21 mouse cellular contexts compared by ENCODE assay signal in the genomic region with DNA sequence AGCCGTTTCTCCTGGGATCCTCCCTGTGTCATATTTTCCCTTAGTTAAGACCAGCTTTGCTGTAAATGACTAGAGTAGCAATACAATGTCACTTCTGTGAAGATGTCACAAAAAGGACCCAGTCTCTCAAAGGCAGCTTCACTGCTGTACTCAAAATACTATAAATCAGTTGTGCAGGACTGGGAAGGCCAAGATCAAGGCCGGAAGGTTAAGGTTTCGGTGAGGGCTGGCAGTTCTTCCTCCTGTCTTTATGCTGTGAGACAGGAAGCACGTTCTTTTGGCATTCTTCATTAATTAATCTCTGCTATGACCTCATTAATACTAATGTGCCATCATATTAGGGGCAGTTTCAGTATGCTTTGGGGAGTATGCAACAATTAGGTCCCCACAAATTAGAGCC.
"Had no signal": no experiment of that assay in that cellular context is flagged by ENCODE, and none has a peak within 500 bp of the region (broad histone marks: within the 10 kb centered on the region; RNA-seq: fewer than 3 reads in every experiment).

No protein-coding gene starts in this region.

- H3K36me3 ChIP-seq: lung, embryonic 15.5 days; midbrain, embryonic 13.5 days; midbrain, embryonic 15.5 days; neural tube, embryonic 13.5 days; neural tube, embryonic 15.5 days had no signal

- ATAC-seq: lung, postnatal 0 days; midbrain, embryonic 13.5 days; midbrain, embryonic 15.5 days had no signal

- H3K9me3 ChIP-seq: lung, embryonic 15.5 days; midbrain, embryonic 13.5 days; midbrain, embryonic 15.5 days; neural tube, embryonic 13.5 days; neural tube, embryonic 15.5 days had no signal

- H3K9ac ChIP-seq: lung, embryonic 15.5 days; midbrain, embryonic 13.5 days; midbrain, embryonic 15.5 days; neural tube, embryonic 13.5 days; neural tube, embryonic 15.5 days had no signal

- DNase-seq: lung, adult 2 months; lung, postnatal 14 days; lung, postnatal 36 days; retina, postnatal 1 day; right cerebral cortex, adult 18-20 months; right cerebral cortex, postnatal 25 days; right cerebral cortex, postnatal 4 days; spleen, adult 18-20 months; thymus, adult 18-20 months; thymus, postnatal 14 days; thymus, postnatal 36 days had no signal

- H3K4me1 ChIP-seq: midbrain, embryonic 13.5 days had no signal

- H3K4me3 ChIP-seq: lung, embryonic 15.5 days; megakaryocyte, embryonic 14.5 days; midbrain, embryonic 13.5 days; midbrain, embryonic 15.5 days; myocyte; neural tube, embryonic 13.5 days; neural tube, embryonic 15.5 days had no signal

- H3K27me3 ChIP-seq: lung, embryonic 15.5 days; neural tube, embryonic 15.5 days had no signal

- H3K27ac ChIP-seq: lung, embryonic 15.5 days; macrophage; midbrain, embryonic 13.5 days; midbrain, embryonic 15.5 days; neural tube, embryonic 13.5 days; neural tube, embryonic 15.5 days had no signal

- H3K4me2 ChIP-seq: lung, embryonic 15.5 days; midbrain, embryonic 11.5 days; midbrain, embryonic 13.5 days; midbrain, embryonic 15.5 days; neural tube, embryonic 13.5 days; neural tube, embryonic 15.5 days had no signal
